Mouse (Mus musculus) small intestine, adult 2 months (tissue): ENCODE results near the gene Retsat.

Experiments
- CTCF ChIP-seq: fragments of 200-500 bp; IDR thresholded peaks from 2 replicates; pipeline ENCODE4 v1.5.1; 2012; ENCODE audit warnings: low read depth, mild to moderate bottlenecking, control low read depth, inconsistent platforms, low read length, moderate library complexity, mixed read lengths; ENCODE audit not compliant: insufficient replicate concordance, insufficient read length; ENCODE audit errors: extremely low read depth
- POLR2A ChIP-seq: fragments of 200-500 bp; IDR thresholded peaks from 2 replicates; pipeline ENCODE4 v1.6.1; 2012; ENCODE audit warnings: low read depth, mild to moderate bottlenecking, control low read depth, inconsistent platforms, low read length, moderate library complexity

GRCm38 (mm10) chr6:72658006-72658405 lies 59.7 kb downstream of the Retsat start:
- TF ChIP-seq CTCF (no peak), POLR2A (no peak)
